Mouse (Mus musculus): Measurements from ENCODE around the gene Slc47a1. TPM values are rescaled to one million over a fixed set of nuclear protein-coding genes. Genes with fewer than 3 reads are reported as not detected.
"Not testable (repeated sequence)": the region's sequence is repeated elsewhere in the genome, so short reads cannot be mapped to it uniquely, and the experiment has no call there.

The Slc47a1 gene
- polyA plus RNA-seq, 1 experiment from 2014 or later, result 0.31 TPM

- WGBS, result under 1% methylated on average over 39 of the region's 39 CpGs
- Histone ChIP-seq H3K4me1 (peaks cover 6% of the 10 kb centered on the region), H3K4me3 (peak overlapping the region; percentile 93)
Measured at GRCm38 (mm10) chr11:61407638-61408183, 29.6 kb upstream of the Slc47a1 start.

DNA sequence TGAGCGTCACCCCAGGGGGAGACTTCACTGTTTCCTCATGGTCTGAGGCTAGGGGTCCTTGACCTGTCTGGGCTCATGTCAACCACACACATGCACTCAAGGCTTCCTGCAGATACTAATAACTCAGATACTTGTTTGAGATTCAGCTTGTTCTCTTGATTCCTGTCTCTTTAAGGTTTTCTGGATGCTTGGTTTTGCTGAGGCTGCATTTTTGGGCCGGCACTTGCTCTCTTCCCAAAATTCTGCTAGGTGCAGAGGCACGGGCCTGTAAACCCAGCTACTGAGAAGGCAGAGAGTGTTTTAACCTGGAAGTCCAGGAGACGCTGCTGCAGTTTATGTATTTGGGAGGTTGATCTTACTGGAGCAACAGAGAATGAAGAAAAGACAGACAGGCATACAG lies 23.6 kb upstream of the Slc47a1 start:
- no peaks in the 10 kb centered on the region for H3K9me3 ChIP-seq
- no peak overlapping the region for H3K4me2 ChIP-seq
- H3K27me3 ChIP-seq (replicated peaks), result no peaks in the 10 kb centered on the region
- no peaks in the 10 kb centered on the region for H3K36me3 ChIP-seq (replicated peaks)
- H3K9ac ChIP-seq, result no peak overlapping the region
- no peak overlapping the region for H3K4me3 ChIP-seq
- no peak for ATAC-seq (replicated peaks)
- WGBS, result 82% methylated on average over 4 of the region's 4 CpGs
- no peaks in the 10 kb centered on the region for H3K4me1 ChIP-seq
- no peak overlapping the region for H3K27ac ChIP-seq

More at GRCm38 (mm10) chr11:61407638-61408183, 29.6 kb upstream of the Slc47a1 start:
- peak overlapping the region; percentile 48 for H3K4me2 ChIP-seq
- peak overlapping the region; percentile 100 for H3K27ac ChIP-seq
- no peaks in the 10 kb centered on the region for H3K27me3 ChIP-seq (replicated peaks)
- H3K9ac ChIP-seq, result peak overlapping the region; percentile 92
- no peaks in the 10 kb centered on the region for H3K36me3 ChIP-seq (replicated peaks)
- no peaks in the 10 kb centered on the region for H3K9me3 ChIP-seq
- ATAC-seq (replicated peaks), result peak; percentile 93

DNA sequence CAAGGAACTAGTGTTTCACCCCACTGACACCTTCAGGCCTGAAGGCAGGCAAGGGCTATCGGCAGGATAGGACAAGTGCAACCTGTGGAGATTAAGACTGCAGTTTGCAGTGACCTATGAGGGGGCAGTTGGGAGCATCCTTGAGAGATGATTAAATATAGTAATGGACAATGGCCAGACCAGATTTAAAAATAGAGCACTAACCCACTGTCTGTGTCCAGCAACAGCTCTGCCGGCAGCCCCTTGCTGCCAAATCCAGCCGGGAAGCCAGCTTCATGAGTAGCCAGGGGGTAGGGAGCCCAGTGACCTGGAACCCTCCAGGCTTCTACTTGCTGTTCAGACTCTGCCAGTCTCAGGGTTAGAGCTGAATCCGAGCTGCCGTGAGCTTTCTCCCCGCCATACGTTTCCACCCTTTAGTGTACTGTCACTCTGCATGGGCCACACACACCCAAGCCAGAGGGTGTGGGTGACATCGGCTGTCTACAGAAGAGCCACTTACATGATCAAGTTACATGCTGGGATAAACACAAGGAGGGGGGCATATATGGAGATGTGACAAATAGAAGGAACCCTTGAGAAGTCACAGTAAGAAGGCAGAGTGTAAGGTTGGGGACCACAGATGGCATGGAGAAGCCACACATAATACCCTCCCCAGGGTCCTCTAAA lies 22.7 kb upstream of the Slc47a1 start:
- ATAC-seq (replicated peaks), result no peak
- no peaks in the 10 kb centered on the region for H3K4me1 ChIP-seq
- no peaks in the 10 kb centered on the region for H3K9me3 ChIP-seq
- no peak overlapping the region for H3K4me2 ChIP-seq
- no peaks in the 10 kb centered on the region for H3K36me3 ChIP-seq (replicated peaks)
- no peaks in the 10 kb centered on the region for H3K27me3 ChIP-seq (replicated peaks)
- H3K27ac ChIP-seq, result no peak overlapping the region
- WGBS, result 86% methylated on average over 8 of the region's 8 CpGs
- no peak overlapping the region for H3K9ac ChIP-seq
- H3K4me3 ChIP-seq, result no peak overlapping the region

DNA sequence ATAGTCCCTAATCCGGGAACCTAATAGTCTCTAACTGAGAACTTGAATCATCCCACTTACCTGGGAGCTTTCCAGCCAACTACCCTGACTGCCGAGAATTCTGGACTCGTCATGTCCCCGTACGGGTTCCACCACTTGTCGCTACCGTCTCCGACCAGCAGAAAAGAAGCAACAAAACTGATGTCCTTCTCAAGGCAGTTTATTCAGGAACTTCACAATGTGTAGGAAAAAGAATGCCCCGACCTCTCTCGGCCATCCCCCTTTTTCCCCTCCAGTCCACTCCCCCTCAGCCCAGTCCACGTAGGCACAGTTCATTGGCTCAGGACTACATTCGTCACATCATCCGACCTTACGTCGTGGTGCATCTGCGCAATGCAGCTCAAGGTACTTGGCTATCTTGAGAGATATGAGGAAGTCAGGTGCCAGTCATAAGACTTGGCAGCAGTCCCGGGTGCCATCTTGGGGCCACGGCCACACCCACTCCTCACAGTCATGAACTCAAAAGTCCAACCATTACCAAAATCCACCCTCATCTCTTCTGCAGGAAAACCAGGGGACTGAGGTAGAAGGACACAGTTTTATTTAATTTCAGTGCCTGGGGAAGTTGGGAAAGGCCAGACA lies 19.4 kb upstream of the Slc47a1 start:
- not testable (repeated sequence) for H3K27ac ChIP-seq; H3K9me3 ChIP-seq; H3K4me3 ChIP-seq; ATAC-seq (replicated peaks); H3K27me3 ChIP-seq (replicated peaks); H3K4me2 ChIP-seq; H3K36me3 ChIP-seq (replicated peaks); H3K9ac ChIP-seq; H3K4me1 ChIP-seq
- 95% methylated on average over 18 of the region's 18 CpGs for WGBS

DNA sequence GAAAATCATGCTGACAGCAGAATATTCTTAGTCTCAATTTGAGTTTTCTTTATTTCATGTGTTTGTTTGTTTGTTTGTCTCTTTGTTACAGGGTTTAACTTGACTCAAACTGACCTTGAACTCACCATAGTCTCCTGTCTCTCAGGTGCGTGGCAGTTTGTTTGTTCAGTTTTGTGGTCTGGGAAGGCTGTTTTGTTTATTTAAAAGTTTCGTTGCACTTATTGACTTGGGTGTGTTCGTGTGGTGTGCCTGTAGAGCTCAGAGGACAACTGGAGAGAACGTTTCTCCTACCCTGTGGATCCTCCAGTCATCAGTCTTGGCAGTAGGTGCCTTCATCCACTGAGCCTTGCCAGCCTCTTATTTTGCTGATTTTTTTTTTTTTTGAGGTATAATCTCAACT lies 10.8 kb upstream of the Slc47a1 start:
- Histone ChIP-seq H3K9me3 (no peaks in the 10 kb centered on the region), H3K4me1 (no peaks in the 10 kb centered on the region), H3K27ac (no peak overlapping the region), H3K4me2 (no peak overlapping the region), H3K4me3 (no peak overlapping the region), H3K36me3 (replicated peaks) (no peaks in the 10 kb centered on the region), H3K9ac (no peak overlapping the region), H3K27me3 (replicated peaks) (no peaks in the 10 kb centered on the region)
- WGBS, result 79% methylated on average over 4 of the region's 4 CpGs
- no peak for ATAC-seq (replicated peaks)

DNA sequence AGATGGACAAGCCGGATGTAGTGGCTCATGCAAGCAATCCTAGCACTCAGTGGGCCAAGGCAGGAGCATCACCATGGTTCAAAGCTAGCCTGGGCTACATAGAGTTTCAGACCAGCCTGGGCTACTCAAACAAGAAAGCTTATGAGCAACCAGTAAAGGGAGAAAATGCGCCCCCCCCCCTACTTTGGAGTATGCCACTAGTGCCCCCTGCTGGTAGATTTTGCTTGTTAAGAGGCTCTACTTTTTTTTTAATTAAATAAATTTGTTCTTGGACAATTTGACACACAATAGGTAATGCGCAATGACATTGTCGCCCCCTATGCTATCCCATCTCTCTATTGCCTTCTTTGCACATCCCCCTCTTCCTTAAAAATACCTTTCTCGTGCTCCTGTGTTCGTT lies 9.9 kb upstream of the Slc47a1 start:
- WGBS, result 65% methylated on average over 6 of the region's 6 CpGs

GRCm38 (mm10) chr11:61387233-61387632 lies 9.1 kb upstream of the Slc47a1 start:
- Histone ChIP-seq H3K27ac (no peak overlapping the region), H3K4me1 (no peaks in the 10 kb centered on the region), H3K4me2 (no peak overlapping the region), H3K9me3 (no peaks in the 10 kb centered on the region), H3K27me3 (replicated peaks) (no peaks in the 10 kb centered on the region), H3K9ac (no peak overlapping the region), H3K36me3 (replicated peaks) (no peaks in the 10 kb centered on the region), H3K4me3 (no peak overlapping the region)
- WGBS, result 71% methylated on average over 6 of the region's 6 CpGs
- ATAC-seq (replicated peaks), result no peak

More for the DNA sequence above, 9.9 kb upstream of the Slc47a1 start:
- no peak overlapping the region for H3K4me2 ChIP-seq
- H3K36me3 ChIP-seq (replicated peaks), result no peaks in the 10 kb centered on the region
- no peak for ATAC-seq (replicated peaks)
- H3K9ac ChIP-seq, result no peak overlapping the region
- H3K4me1 ChIP-seq, result no peaks in the 10 kb centered on the region
- H3K4me3 ChIP-seq, result no peak overlapping the region
- no peak overlapping the region for H3K27ac ChIP-seq
- H3K27me3 ChIP-seq (replicated peaks), result no peaks in the 10 kb centered on the region
- no peaks in the 10 kb centered on the region for H3K9me3 ChIP-seq

GRCm38 (mm10) chr11:61385725-61386124 lies 7.6 kb upstream of the Slc47a1 start:
- Histone ChIP-seq H3K9me3 (no peaks in the 10 kb centered on the region), H3K27ac (no peak overlapping the region), H3K4me1 (no peaks in the 10 kb centered on the region), H3K4me3 (no peak overlapping the region), H3K4me2 (no peak overlapping the region), H3K27me3 (replicated peaks) (no peaks in the 10 kb centered on the region), H3K36me3 (replicated peaks) (no peaks in the 10 kb centered on the region), H3K9ac (no peak overlapping the region)
- 79% methylated on average over 4 of the region's 4 CpGs for WGBS
- no peak for ATAC-seq (replicated peaks)

DNA sequence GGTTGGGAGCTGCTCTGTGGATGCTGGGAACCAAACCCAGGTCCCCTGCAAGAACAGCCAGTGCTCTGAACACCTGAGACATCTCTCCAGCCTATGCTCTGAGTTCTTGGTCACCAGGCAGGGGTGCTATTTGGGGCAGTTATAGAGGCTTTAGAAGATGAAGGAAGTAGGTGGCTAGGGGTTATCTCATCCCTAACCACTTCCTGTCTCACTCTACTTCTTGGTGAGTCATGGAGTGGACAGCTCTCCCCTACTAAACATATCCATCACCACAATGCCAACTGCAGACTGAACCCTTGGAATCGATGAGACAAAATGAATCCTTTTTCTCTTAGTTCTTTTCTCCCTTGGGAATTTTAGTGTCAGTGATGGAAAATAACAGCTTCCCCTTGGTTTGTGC lies 3.1 kb upstream of the Slc47a1 start:
- H3K9ac ChIP-seq, result no peak overlapping the region
- peaks cover 7% of the 10 kb centered on the region for H3K4me1 ChIP-seq
- no peak overlapping the region for H3K4me3 ChIP-seq
- H3K36me3 ChIP-seq (replicated peaks), result no peaks in the 10 kb centered on the region
- WGBS, result 95% methylated on average over 1 of the region's 1 CpGs
- H3K9me3 ChIP-seq, result no peaks in the 10 kb centered on the region
- H3K27ac ChIP-seq, result no peak overlapping the region
- no peak for ATAC-seq (replicated peaks)
- peaks cover 25% of the 10 kb centered on the region for H3K27me3 ChIP-seq (replicated peaks)
- H3K4me2 ChIP-seq, result no peak overlapping the region

- H3K27me3 ChIP-seq (replicated peaks), result peaks cover 32% of the 10 kb centered on the region
- H3K36me3 ChIP-seq (replicated peaks), result no peaks in the 10 kb centered on the region
- peaks cover 7% of the 10 kb centered on the region for H3K4me1 ChIP-seq
- no peak for ATAC-seq (replicated peaks)
- no peaks in the 10 kb centered on the region for H3K9me3 ChIP-seq
- no peak overlapping the region for H3K4me3 ChIP-seq
- H3K4me2 ChIP-seq, result no peak overlapping the region
- no peak overlapping the region for H3K9ac ChIP-seq
- H3K27ac ChIP-seq, result no peak overlapping the region
- WGBS, result 79% methylated on average over 4 of the region's 4 CpGs
Measured at GRCm38 (mm10) chr11:61378651-61379050, 506 bp upstream of the Slc47a1 start.

DNA sequence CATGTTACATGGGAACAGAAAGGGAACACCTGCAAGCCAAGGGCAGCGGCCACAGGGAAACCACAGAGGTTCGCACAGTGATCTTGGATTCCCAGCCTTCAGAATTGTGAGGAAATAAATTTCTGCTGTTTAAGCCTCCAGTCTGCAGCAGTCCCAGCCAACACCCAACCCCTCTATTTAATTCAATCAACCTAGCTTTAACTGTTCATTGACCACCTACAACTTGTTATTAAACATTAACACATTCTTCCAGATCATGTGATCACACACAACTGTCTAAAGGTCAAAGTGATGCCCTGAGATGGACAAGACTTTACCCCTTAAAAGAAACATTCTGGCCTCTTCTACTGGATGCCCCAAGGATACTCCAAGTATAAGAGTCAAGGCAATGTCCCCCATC lies 9.5 kb downstream of the Slc47a1 start:
- H3K4me2 ChIP-seq, result no peak overlapping the region
- WGBS, result 100% methylated on average over 2 of the region's 2 CpGs
- no peaks in the 10 kb centered on the region for H3K9me3 ChIP-seq

GRCm38 (mm10) chr11:61366517-61367273 lies 11.4 kb downstream of the Slc47a1 start:
- Histone ChIP-seq H3K4me1 (no peaks in the 10 kb centered on the region), H3K36me3 (replicated peaks) (no peaks in the 10 kb centered on the region), H3K4me2 (no peak overlapping the region), H3K27me3 (replicated peaks) (no peaks in the 10 kb centered on the region), H3K27ac (no peak overlapping the region), H3K4me3 (no peak overlapping the region), H3K9ac (no peak overlapping the region), H3K9me3 (no peaks in the 10 kb centered on the region)
- no peak for ATAC-seq (replicated peaks)
- WGBS, result 88% methylated on average over 9 of the region's 9 CpGs

More for the DNA sequence above, 9.5 kb downstream of the Slc47a1 start:
- Histone ChIP-seq H3K9ac (no peak overlapping the region), H3K27ac (no peak overlapping the region), H3K36me3 (replicated peaks) (no peaks in the 10 kb centered on the region), H3K27me3 (replicated peaks) (no peaks in the 10 kb centered on the region), H3K4me1 (no peaks in the 10 kb centered on the region), H3K4me3 (no peak overlapping the region)
- no peak for ATAC-seq (replicated peaks)

All from midbrain, embryonic 15.5 days (tissue).